Mouse (Mus musculus): ENCODE measurements at regions not wholly inside any gene's neighbourhood (a gene's known extent, or its start where the extent isn't known, plus 50 kb on each side); places are given as distances from the start of the nearest gene placed in this dataset.

- no peak for DNase-seq (ENCODE audit: low spot score in 2 of 2)
Observed at GRCm38 (mm10) chr14:71473907-71474306, 874.3 kb upstream of the Fam160b2 start.

- DNase-seq (ENCODE audit: low spot score in 2 of 2) = no peak
Observed at GRCm38 (mm10) chr14:71432364-71432763, 832.7 kb upstream of the Fam160b2 start.

Data from cerebellum, postnatal 4 days (tissue).